Mouse (Mus musculus): ENCODE results near the gene Gpsm2.
A peak's percentile ranks its signal among the peaks of the same experiment; 100 is the strongest.

Gpsm2 gene

GRCm38 (mm10) chr3:108722036-108722872 is at the start of gene Gpsm2:
Gene Gpsm2 (minus strand): TSS chr3:108722309.
- DNase-seq (ENCODE audit: low read depth, low spot score) = peak; percentile 92

DNA sequence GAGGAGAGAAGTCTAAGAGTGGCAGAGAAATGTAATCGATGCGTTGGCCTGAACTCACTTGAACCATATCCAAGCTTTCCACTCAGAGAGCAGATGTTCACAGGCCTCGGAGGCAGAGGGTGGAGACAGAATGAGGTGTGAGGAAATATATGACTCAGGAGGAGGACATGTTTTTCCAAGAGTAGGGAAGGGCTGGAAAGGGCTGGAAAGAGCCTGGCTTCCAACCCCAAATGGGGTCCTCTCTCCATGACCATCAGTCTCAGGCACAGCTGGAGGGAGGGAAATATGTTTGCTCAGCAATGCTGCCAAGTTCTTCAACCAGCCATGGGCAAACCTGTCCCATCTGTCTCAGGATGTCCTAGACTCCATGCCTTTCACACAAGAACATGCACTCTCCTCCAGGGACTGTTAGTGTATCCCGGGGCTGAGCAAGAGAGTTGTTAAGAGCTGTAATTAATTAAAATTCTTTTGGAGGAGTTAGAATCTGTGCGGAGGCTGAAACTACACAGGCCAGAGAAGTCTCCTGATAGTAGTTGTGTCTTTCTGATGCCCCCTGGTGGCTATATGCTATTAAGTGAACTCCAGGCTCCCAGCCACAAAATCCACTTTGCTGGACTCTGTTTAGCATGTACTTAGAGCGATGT is 48.7 kb upstream of the Gpsm2 start:
- peak; percentile 50 for DNase-seq (ENCODE audit: low read depth, low spot score)

GRCm38 (mm10) chr3:108769547-108769946 is 47.4 kb upstream of the Gpsm2 start:
- DNase-seq (ENCODE audit: low read depth, low spot score) = no peak

DNA sequence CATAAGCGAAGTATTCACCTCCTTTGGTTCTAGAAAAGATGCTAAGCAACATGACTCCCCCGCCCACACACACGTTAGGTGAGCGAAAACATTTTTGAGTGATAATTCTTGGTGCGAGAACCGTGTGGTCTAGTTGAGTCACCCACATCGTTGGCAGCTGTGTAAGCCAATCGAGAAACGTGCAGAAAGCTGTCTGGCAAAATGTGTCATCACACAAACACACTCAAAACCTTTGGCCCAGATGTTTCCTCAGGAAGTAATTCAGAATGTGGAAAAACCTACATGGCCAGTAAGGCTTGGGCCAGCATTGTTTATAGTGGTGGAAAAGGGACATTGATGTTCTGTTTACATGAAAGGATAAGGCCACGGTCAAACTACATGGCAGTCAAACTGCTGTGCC is 45.3 kb upstream of the Gpsm2 start:
- no peak for DNase-seq (ENCODE audit: low read depth, low spot score)

GRCm38 (mm10) chr3:108766943-108767342 is 44.8 kb upstream of the Gpsm2 start:
- no peak for DNase-seq (ENCODE audit: low read depth, low spot score)

GRCm38 (mm10) chr3:108765476-108765875 is 43.4 kb upstream of the Gpsm2 start:
- no peak for DNase-seq (ENCODE audit: low read depth, low spot score)

- no peak for DNase-seq (ENCODE audit: low read depth, low spot score)
Measured at GRCm38 (mm10) chr3:108764976-108765375, 42.9 kb upstream of the Gpsm2 start.

DNA sequence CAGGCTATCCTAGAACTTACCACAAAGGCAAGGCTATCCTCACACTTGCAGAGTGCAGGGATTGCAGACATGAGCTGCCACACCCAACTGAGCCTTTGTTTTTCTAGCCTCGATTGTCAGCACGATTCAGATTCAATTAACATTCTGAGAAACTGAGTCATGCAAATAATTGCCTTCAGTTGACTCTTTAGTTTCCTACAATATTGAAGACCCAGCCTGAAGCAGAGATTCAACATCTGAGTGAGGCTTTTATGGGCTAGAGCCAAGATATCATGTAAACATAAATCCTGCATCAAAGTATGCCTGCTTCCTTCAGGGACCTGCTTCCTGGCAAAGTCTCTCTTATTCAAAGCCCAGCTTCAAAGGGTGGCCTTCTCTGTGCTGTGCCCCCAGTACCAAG is 41.6 kb upstream of the Gpsm2 start:
- no peak for DNase-seq (ENCODE audit: low read depth, low spot score)

- DNase-seq (ENCODE audit: low read depth, low spot score) = no peak
Measured at GRCm38 (mm10) chr3:108762597-108763111, 40.5 kb upstream of the Gpsm2 start.

DNA sequence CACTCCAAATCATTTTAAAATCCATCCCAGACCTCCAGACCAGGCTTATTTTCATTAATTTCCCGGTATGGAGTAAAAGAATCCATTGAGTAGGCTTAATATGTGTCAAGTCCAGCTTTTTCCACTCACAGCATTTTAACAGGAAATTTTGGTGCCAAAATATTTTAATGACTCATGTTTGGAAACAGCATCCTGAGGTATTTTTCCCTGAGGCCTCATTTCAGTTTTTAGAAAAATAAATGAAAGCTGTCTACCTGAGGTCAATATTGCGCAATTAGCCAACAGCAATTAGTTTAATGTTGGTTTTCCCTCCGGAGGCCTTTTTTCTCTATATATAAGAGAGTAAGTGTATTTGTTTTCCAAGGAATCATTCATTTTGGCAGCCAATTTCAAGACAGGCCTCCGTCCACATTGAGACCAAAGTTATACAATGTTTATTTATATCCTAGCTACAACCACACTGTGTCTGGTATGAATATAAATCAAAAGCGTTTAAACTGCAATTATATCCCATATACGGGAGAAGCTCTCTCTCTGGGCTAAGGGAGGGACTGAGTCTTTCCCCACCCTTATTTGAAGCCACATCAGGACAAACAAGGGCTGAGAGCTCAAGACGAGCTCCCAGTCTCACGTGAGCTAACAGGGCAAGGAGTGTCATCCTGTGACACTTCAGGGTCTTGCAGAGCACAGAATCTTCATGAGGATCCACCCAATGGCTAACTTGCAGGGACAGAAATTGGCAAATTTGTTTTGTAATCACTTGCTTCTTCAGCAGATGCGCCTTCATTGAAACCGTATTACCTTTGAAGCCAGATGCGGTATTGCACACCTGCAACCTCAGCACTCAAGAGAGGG is 37.7 kb upstream of the Gpsm2 start:
- no peak for DNase-seq (ENCODE audit: low read depth, low spot score)

- DNase-seq (ENCODE audit: low read depth, low spot score) = no peak
Measured at GRCm38 (mm10) chr3:108757570-108757969, 35.5 kb upstream of the Gpsm2 start.

DNA sequence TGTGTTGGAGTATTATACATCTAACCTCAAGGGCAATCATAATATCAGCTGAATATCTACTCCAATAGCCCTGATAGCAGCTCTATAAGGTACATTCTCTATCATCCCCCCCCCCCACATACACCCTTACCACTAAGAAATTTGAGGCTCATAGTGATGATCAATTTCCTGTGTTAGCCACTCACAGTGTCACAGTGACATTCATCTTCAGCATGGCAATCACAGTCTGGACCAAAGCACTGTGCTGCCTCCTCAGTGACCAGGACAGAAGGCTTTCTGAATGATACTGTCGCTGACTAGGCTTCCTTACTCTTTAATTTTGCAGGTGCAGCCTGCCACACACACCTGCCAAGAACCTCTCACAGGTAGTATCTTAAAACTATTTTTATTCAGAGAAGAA is 34.0 kb upstream of the Gpsm2 start:
- DNase-seq (ENCODE audit: low read depth, low spot score) = no peak

DNA sequence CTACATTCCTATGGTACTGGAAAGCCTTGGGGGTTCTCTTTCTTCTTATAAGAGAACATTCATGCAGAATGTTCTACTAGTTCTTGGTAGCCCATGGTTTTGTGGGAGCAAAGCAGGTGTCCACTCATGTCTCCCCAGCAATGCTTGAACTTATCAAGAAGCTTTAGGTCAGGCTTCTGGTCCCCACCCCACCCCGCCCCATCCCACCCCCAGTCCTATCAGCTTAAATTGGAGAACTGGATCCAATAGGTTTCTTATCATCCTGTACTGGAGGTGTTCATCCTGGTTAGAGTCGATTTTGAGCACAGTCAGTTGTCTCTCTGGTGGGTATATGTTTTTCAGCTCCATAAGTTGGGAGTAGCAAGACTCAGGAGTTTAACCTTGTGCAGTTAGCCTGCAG is 33.4 kb upstream of the Gpsm2 start:
- no peak for DNase-seq (ENCODE audit: low read depth, low spot score)

- DNase-seq (ENCODE audit: low read depth, low spot score) = no peak
Measured at GRCm38 (mm10) chr3:108754541-108754940, 32.4 kb upstream of the Gpsm2 start.

GRCm38 (mm10) chr3:108751691-108752090 is 29.6 kb upstream of the Gpsm2 start:
- DNase-seq (ENCODE audit: low read depth, low spot score) = no peak

GRCm38 (mm10) chr3:108751061-108751460 is 29.0 kb upstream of the Gpsm2 start:
- DNase-seq (ENCODE audit: low read depth, low spot score) = no peak

- no peak for DNase-seq (ENCODE audit: low read depth, low spot score)
Measured at GRCm38 (mm10) chr3:108744060-108744459, 22.0 kb upstream of the Gpsm2 start.

DNA sequence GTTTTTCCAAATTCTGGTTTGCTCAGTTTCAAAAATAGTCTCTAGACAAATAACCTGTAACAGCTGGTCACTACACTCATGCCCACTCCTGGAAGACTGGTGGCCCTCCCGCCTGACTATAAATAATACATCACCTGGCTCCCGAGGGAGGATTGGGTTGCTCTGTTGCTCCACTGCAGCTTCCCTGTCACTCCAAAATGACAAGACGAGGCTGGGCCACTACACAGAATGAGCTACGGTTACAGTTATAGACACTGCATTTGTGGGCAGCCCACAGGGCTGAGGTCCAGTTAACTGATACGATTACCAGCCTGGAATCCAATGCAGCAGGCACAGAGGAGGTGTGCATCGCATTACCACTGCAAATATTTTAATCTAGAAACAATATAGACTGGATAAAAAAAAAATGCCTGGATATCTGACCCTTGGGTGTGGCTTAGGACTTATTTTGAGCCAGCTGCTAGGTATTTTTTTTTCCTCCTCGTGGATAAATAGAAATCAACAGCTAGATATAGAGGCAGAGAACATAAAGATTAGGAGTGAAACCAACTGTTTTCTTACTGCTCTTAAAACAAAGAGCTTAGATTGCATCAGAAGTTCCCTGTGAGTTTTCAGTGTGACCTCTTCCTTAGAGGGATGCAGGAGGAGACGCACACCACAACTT is 17.1 kb upstream of the Gpsm2 start, which contains the start of gene Aknad1:
Gene Aknad1, plus strand, starts transcription at position 614 of the 664 bp plus-strand sequence.
- DNase-seq (ENCODE audit: low read depth, low spot score) = no peak

GRCm38 (mm10) chr3:108737761-108738160 is 15.7 kb upstream of the Gpsm2 start:
- DNase-seq (ENCODE audit: low read depth, low spot score) = no peak

DNA sequence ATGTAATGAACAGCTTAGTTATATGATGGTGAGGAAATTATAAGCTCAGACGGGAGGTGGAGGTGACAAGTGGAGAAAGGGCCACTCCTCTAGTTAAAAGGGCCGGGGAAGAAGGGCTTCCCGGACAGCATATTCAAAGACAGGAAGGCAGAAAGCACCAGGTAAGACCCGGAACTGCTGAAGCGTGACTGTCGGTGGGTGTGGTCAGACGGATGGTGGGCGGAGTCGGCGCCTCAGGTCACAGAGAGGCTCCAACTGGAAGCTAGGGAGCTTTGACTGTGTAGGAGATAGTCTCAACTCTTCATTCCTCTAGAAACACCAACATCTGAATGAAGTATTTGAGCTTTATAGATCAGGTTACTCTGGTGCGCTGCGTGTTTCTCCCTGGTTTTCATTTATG is 8.2 kb upstream of the Gpsm2 start:
- DNase-seq (ENCODE audit: low read depth, low spot score) = no peak

GRCm38 (mm10) chr3:108727776-108728175 is 5.7 kb upstream of the Gpsm2 start:
- DNase-seq (ENCODE audit: low read depth, low spot score) = no peak
